Comparison of ENCODE assay signal across 11 mouse cellular contexts in genomic region chr9:65569491-65569971, GRCm38 (mm10). TPM values are rescaled to one million over a fixed set of nuclear protein-coding genes. Genes with fewer than 3 reads are reported as not detected.
DNase-seq lines count a peak whose midpoint lies in the region; ATAC-seq and TF ChIP-seq lines count a peak whose summit lies in the region.
"Had no signal": no experiment of that assay in that cellular context is flagged by ENCODE, and none has a peak within 500 bp of the region (broad histone marks: within the 10 kb centered on the region; RNA-seq: fewer than 3 reads in every experiment).

No protein-coding gene starts in this region.

- no peaks in the 10 kb centered on the region for H3K4me1 ChIP-seq in kidney, embryonic 16.5 days (ENCODE audit: insufficient read depth, low read length)
- H3K4me1 ChIP-seq in embryonic facial prominence, embryonic 14.5 days (ENCODE audit: control insufficient read depth, insufficient read depth, low read length): peaks cover 5% of the 10 kb centered on the region; the same call in 1 of the 2 replicates
- H3K4me1 ChIP-seq in liver, adult 2 months (ENCODE audit: control insufficient read depth, insufficient read depth, low read length): no peaks in the 10 kb centered on the region
- peaks cover 9% of the 10 kb centered on the region for H3K4me1 ChIP-seq in olfactory bulb, adult 2 months (ENCODE audit: control insufficient read depth, insufficient read depth, low read length)
- H3K4me1 ChIP-seq in kidney, adult 2 months (ENCODE audit: control insufficient read depth, insufficient read depth, low read length): no peaks in the 10 kb centered on the region
- H3K4me1 ChIP-seq: midbrain, embryonic 12.5 days had no signal

- H3K27me3 ChIP-seq in kidney, embryonic 16.5 days (ENCODE audit: insufficient read depth, low read length): no peaks in the 10 kb centered on the region
- H3K27me3 ChIP-seq in embryonic facial prominence, embryonic 14.5 days (replicated peaks; ENCODE audit: control insufficient read depth, insufficient read depth, low read length): no peaks in the 10 kb centered on the region
- H3K27me3 ChIP-seq in liver, adult 2 months (ENCODE audit: control insufficient read depth, insufficient read depth, low read length): no peaks in the 10 kb centered on the region
- no peaks in the 10 kb centered on the region for H3K27me3 ChIP-seq in kidney, adult 2 months (replicated peaks; ENCODE audit: control insufficient read depth, insufficient read depth, low read length)
- H3K27me3 ChIP-seq: midbrain, embryonic 12.5 days had no signal

- no peak for TF ChIP-seq POLR2A in liver, adult 2 months (IDR thresholded peaks at IDR 0.05; ENCODE audit: extremely low read depth, insufficient read depth, low read length)
- TF ChIP-seq POLR2A in olfactory bulb, adult 2 months (IDR thresholded peaks at IDR 0.05; ENCODE audit: insufficient read depth, low read depth, low read length): no peak
- TF ChIP-seq POLR2A in kidney, adult 2 months (IDR thresholded peaks at IDR 0.05; ENCODE audit: low read depth, low read length): no peak

- ATAC-seq in kidney, embryonic 16.5 days (ENCODE audit: low FRiP score, low TSS enrichment): no peak
- ATAC-seq in embryonic facial prominence, embryonic 14.5 days (ENCODE audit: low read depth): no peak; the same call in 1 of the 2 replicates
- ATAC-seq in inflammation-experienced regulatory T-cells, adult 6 months: no peak

- whole genome bisulfite sequencing in kidney, embryonic 16.5 days: 67% methylated on average over 6 of the region's 6 CpGs
- 45% methylated on average over 6 of the region's 6 CpGs for WGBS in embryonic facial prominence, embryonic 14.5 days
- 81% methylated on average over 6 of the region's 6 CpGs for WGBS in liver, adult 2 months
- WGBS in olfactory bulb, adult 2 months: 52% methylated on average over 6 of the region's 6 CpGs
- WGBS in kidney, adult 2 months: 71% methylated on average over 6 of the region's 6 CpGs

- H3K4me2 ChIP-seq in kidney, embryonic 16.5 days (replicated peaks; ENCODE audit: low read depth, low read length): no peak overlapping the region
- H3K4me2 ChIP-seq in embryonic facial prominence, embryonic 14.5 days (ENCODE audit: low read depth, low read length): no peak overlapping the region
- H3K4me2 ChIP-seq: hindbrain, embryonic 14.5 days; midbrain, embryonic 12.5 days had no signal

- no peak overlapping the region for H3K9ac ChIP-seq in kidney, embryonic 16.5 days (replicated peaks; ENCODE audit: low read length)
- no peak overlapping the region for H3K9ac ChIP-seq in embryonic facial prominence, embryonic 14.5 days (ENCODE audit: low read depth, low read length)
- no peak overlapping the region for H3K9ac ChIP-seq in liver, adult 2 months (ENCODE audit: low read depth, low read length)
- H3K9ac ChIP-seq: hindbrain, embryonic 14.5 days; midbrain, embryonic 12.5 days had no signal

- H3K9me3 ChIP-seq in kidney, embryonic 16.5 days (ENCODE audit: low read length): no peaks in the 10 kb centered on the region
- no peaks in the 10 kb centered on the region for H3K9me3 ChIP-seq in embryonic facial prominence, embryonic 14.5 days (ENCODE audit: control insufficient read depth, low read length)
- H3K9me3 ChIP-seq: midbrain, embryonic 12.5 days had no signal

- H3K36me3 ChIP-seq in kidney, embryonic 16.5 days (ENCODE audit: insufficient read depth, low read length): peaks cover 26% of the 10 kb centered on the region
- peaks cover 18% of the 10 kb centered on the region for H3K36me3 ChIP-seq in embryonic facial prominence, embryonic 14.5 days (ENCODE audit: control insufficient read depth, insufficient read depth, low read length)
- no peaks in the 10 kb centered on the region; the same call in 1 of the 2 replicates for H3K36me3 ChIP-seq in liver, adult 2 months (ENCODE audit: control insufficient read depth, insufficient read depth, low read length)
- no peaks in the 10 kb centered on the region for H3K36me3 ChIP-seq in kidney, adult 2 months (ENCODE audit: control insufficient read depth, insufficient read depth, low read length)

- no peak for DNase-seq in kidney, postnatal 14 days
- peak; percentile 78 for DNase-seq in embryonic facial prominence, embryonic 14.5 days (ENCODE audit: low spot score)
- peak; percentile 40 for DNase-seq in liver, adult 2 months (ENCODE audit: extremely low read depth, low read depth, low spot score)
- DNase-seq in kidney, adult 2 months: no peak
- no peak for DNase-seq in embryo, embryonic 10.5 days (ENCODE audit: low spot score)
- DNase-seq: cerebellum, adult 18-20 months had no signal

- 0 out of 2 replicates have a peak, but pooled peaks cover 3% of the 10 kb centered on the region for H3K79me2 ChIP-seq in liver, adult 2 months (ENCODE audit: control insufficient read depth, insufficient read depth, low read length)

- TF ChIP-seq CTCF in liver, adult 2 months (IDR thresholded peaks at IDR 0.05; ENCODE audit: low read depth, low read length): no peak
- no peak for TF ChIP-seq CTCF in olfactory bulb, adult 2 months (IDR thresholded peaks at IDR 0.05; ENCODE audit: insufficient read depth, low read depth, low read length)
- TF ChIP-seq CTCF in kidney, adult 2 months (conservative IDR thresholded peaks at IDR 0.05; ENCODE audit: insufficient read depth, insufficient read length, low read depth, low read length): no peak

- H3K4me3 ChIP-seq in kidney, embryonic 16.5 days (ENCODE audit: low read length): no peak overlapping the region
- no peak overlapping the region for H3K4me3 ChIP-seq in embryonic facial prominence, embryonic 14.5 days (ENCODE audit: low read depth, low read length)
- H3K4me3 ChIP-seq in liver, adult 2 months (ENCODE audit: insufficient read depth, low read depth, low read length): no peak overlapping the region
- H3K4me3 ChIP-seq in olfactory bulb, adult 2 months (ENCODE audit: insufficient read depth, low read depth, low read length): no peak overlapping the region
- no peak overlapping the region for H3K4me3 ChIP-seq in kidney, adult 2 months (ENCODE audit: insufficient read depth, low read depth, low read length)
- H3K4me3 ChIP-seq: midbrain, embryonic 12.5 days had no signal

- H3K27ac ChIP-seq in kidney, embryonic 16.5 days (ENCODE audit: low read length): peak overlapping the region; percentile 19; the same call in 1 of the 2 replicates
- peak overlapping the region; percentile 63; the same call in 1 of the 2 replicates for H3K27ac ChIP-seq in embryonic facial prominence, embryonic 14.5 days (replicated peaks; ENCODE audit: low read depth, low read length)
- H3K27ac ChIP-seq in liver, adult 2 months (replicated peaks; ENCODE audit: insufficient read depth, low read depth, low read length): peak overlapping the region; percentile 31
- peak overlapping the region; percentile 41 for H3K27ac ChIP-seq in olfactory bulb, adult 2 months (ENCODE audit: insufficient read depth, low read depth, low read length)
- H3K27ac ChIP-seq in kidney, adult 2 months (ENCODE audit: insufficient read depth, low read depth, low read length): no peak overlapping the region
- H3K27ac ChIP-seq: hindbrain, embryonic 14.5 days; midbrain, embryonic 12.5 days had no signal

RNA-seq across cellular contexts. Expression of gene Plekho2, which starts 10.3 kb away (rescaled TPM):
- polyA plus RNA-seq in kidney, embryonic 16.5 days (2015; fragmentation: Nextera tagmentation; extraction: Ambion mirVana): 18.7 and 19.4 TPM in 2 replicates
- polyA plus RNA-seq in embryonic facial prominence, embryonic 14.5 days (2014; fragmentation: Nextera tagmentation; extraction: Ambion mirVana): 12.9 and 14.3 TPM in 2 replicates
- total RNA-seq in liver, adult 2 months (2014; rRNA removed): 1.4 and 2.2 TPM in 2 replicates
- polyA plus RNA-seq in liver, adult 2 months (2012; rRNA removed): 2.9 and 5.4 TPM in 2 replicates
- polyA plus RNA-seq in olfactory bulb, adult 2 months (2012; ENCODE audit: insufficient read depth, insufficient read length, low replicate concordance, missing spikeins): not detected in 2 replicates
- polyA plus RNA-seq in inflammation-experienced regulatory T-cells, adult 6 months (2017; shearing (Covaris generic)): 10 to 100 TPM; 44.8 to 84.9 (median 55.9) TPM
- polyA plus RNA-seq in kidney, adult 2 months (2012; rRNA removed): 9.8 and 10.4 TPM in 2 replicates

RNA-seq across cellular contexts. Expression of gene Pif1, which starts 17.4 kb away (rescaled TPM):
- 15.5 and 16.9 TPM in 2 replicates for polyA plus RNA-seq in kidney, embryonic 16.5 days (2015; fragmentation: Nextera tagmentation; extraction: Ambion mirVana)
- polyA plus RNA-seq in embryonic facial prominence, embryonic 14.5 days (2014; fragmentation: Nextera tagmentation; extraction: Ambion mirVana): 5.9 and 7.2 TPM in 2 replicates
- total RNA-seq in liver, adult 2 months (2014; rRNA removed): 0.20 TPM in 1 of 2 replicates, not detected in the other
- 0.04 TPM in 1 of 2 replicates, not detected in the other for polyA plus RNA-seq in liver, adult 2 months (2012; rRNA removed)
- polyA plus RNA-seq in olfactory bulb, adult 2 months (2012; ENCODE audit: insufficient read depth, insufficient read length, low replicate concordance, missing spikeins): not detected in 2 replicates
- polyA plus RNA-seq in inflammation-experienced regulatory T-cells, adult 6 months (2017; shearing (Covaris generic)): 1 to 10 TPM in 2 of 3 experiments, under 1 TPM in 1; 0.32 to 7.4 (median 1.1) TPM
- polyA plus RNA-seq in kidney, adult 2 months (2012; rRNA removed): 0.08 and 0.11 TPM in 2 replicates

RNA-seq across cellular contexts. Expression of gene Ankdd1a, which starts 49.5 kb away (rescaled TPM):
- not detected in 2 replicates for polyA plus RNA-seq in kidney, embryonic 16.5 days (2015; fragmentation: Nextera tagmentation; extraction: Ambion mirVana)
- polyA plus RNA-seq in embryonic facial prominence, embryonic 14.5 days (2014; fragmentation: Nextera tagmentation; extraction: Ambion mirVana): not detected in 2 replicates
- total RNA-seq in liver, adult 2 months (2014; rRNA removed): not detected in 2 replicates
- not detected in 2 replicates for polyA plus RNA-seq in liver, adult 2 months (2012; rRNA removed)
- not detected in 2 replicates for polyA plus RNA-seq in olfactory bulb, adult 2 months (2012; ENCODE audit: insufficient read depth, insufficient read length, low replicate concordance, missing spikeins)
- polyA plus RNA-seq in inflammation-experienced regulatory T-cells, adult 6 months (2017; shearing (Covaris generic)): not detected
- polyA plus RNA-seq in kidney, adult 2 months (2012; rRNA removed): 0.06 and 0.16 TPM in 2 replicates

RNA-seq across cellular contexts. Expression of gene Rbpms2, which starts 59.9 kb away (rescaled TPM):
- polyA plus RNA-seq in kidney, embryonic 16.5 days (2015; fragmentation: Nextera tagmentation; extraction: Ambion mirVana): 34.4 and 36.3 TPM in 2 replicates
- 13.6 and 13.8 TPM in 2 replicates for polyA plus RNA-seq in embryonic facial prominence, embryonic 14.5 days (2014; fragmentation: Nextera tagmentation; extraction: Ambion mirVana)
- total RNA-seq in liver, adult 2 months (2014; rRNA removed): 9.8 and 13.2 TPM in 2 replicates
- 110 and 121 TPM in 2 replicates for polyA plus RNA-seq in liver, adult 2 months (2012; rRNA removed)
- polyA plus RNA-seq in olfactory bulb, adult 2 months (2012; ENCODE audit: insufficient read depth, insufficient read length, low replicate concordance, missing spikeins): not detected in 2 replicates
- 1 to 10 TPM in 1 of 3 experiments, not detected in 2; 1.0 TPM for polyA plus RNA-seq in inflammation-experienced regulatory T-cells, adult 6 months (2017; shearing (Covaris generic))
- 257 and 303 TPM in 2 replicates for polyA plus RNA-seq in kidney, adult 2 months (2012; rRNA removed)

Comparison
In these comparisons a context has a peak if more than half of its experiments do, and no peak if none do; other contexts are left out.
1. DNase-seq: peak in embryonic facial prominence, embryonic 14.5 days (single experiment) and liver, adult 2 months (single experiment); none in kidney, postnatal 14 days (single experiment), kidney, adult 2 months (single experiment) and embryo, embryonic 10.5 days (single experiment).